Mouse (Mus musculus): ENCODE results near the gene Kifc3. TPM values are rescaled to one million over a fixed set of nuclear protein-coding genes. Genes with fewer than 3 reads are reported as not detected.

Gene Kifc3
- total RNA-seq (2023): 10 to 100 TPM; 71.4 to 75.3 TPM

GRCm38 (mm10) chr8:95202649-95203275 is at the start of gene Kifc3:
Gene Kifc3 (minus strand): TSS chr8:95202812.

GRCm38 (mm10) chr8:95080381-95081341 is 122.0 kb downstream of the Kifc3 start, which contains the start of gene Katnb1:
Gene Katnb1 (plus strand): TSS chr8:95081186.

GRCm38 (mm10) chr8:95054927-95055510 is 147.6 kb downstream of the Kifc3 start, which contains the start of gene Drc7:
Gene Drc7 (plus strand): TSS chr8:95055103.

Other genes starting within 250 kb of the Kifc3 start
- gene Adgrg1, start 228.1 kb downstream of the Kifc3 start, total RNA-seq (2023): 1 to 10 TPM; 2.0 to 2.4 TPM
- gene Adgrg3, start 185.1 kb downstream of the Kifc3 start, total RNA-seq (2023): under 1 TPM; 0.64 to 0.68 TPM
- not detected for gene Drc7, start 147.7 kb downstream of the Kifc3 start, total RNA-seq (2023)
- gene Katnb1, start 121.6 kb downstream of the Kifc3 start, total RNA-seq (2023): 1 to 10 TPM; 6.3 to 9.9 TPM
- under 1 TPM in 1 of 2 experiments, not detected in 1; 0.43 TPM for gene Cngb1, start 103.8 kb upstream of the Kifc3 start, total RNA-seq (2023)
- not detected for gene Tepp, start 107.8 kb upstream of the Kifc3 start, total RNA-seq (2023)
- gene Zfp319, start 129.1 kb upstream of the Kifc3 start, total RNA-seq (2023): 10 to 100 TPM; 13.0 TPM
- 10 to 100 TPM; 40.3 to 45.5 TPM for gene Usb1, start 129.5 kb upstream of the Kifc3 start, total RNA-seq (2023)
- not detected for gene Mmp15, start 149.5 kb upstream of the Kifc3 start, total RNA-seq (2023)
- 10 to 100 TPM; 36.4 to 36.8 TPM for gene Cfap20, start 232.1 kb upstream of the Kifc3 start, total RNA-seq (2023)